Mouse (Mus musculus): Measurements from ENCODE around the gene Ehbp1.

Ehbp1 gene

GRCm38 (mm10) chr11:22194607-22195006 is 147.5 kb downstream of the Ehbp1 start:
- no peak for DNase-seq

- no peak for DNase-seq
Measured at GRCm38 (mm10) chr11:22190576-22190975, 151.5 kb downstream of the Ehbp1 start.

GRCm38 (mm10) chr11:22189970-22190369 is 152.1 kb downstream of the Ehbp1 start:
- DNase-seq: no peak

- DNase-seq: no peak
Measured at GRCm38 (mm10) chr11:22181530-22182501, 160.3 kb downstream of the Ehbp1 start.

- DNase-seq: no peak
Measured at GRCm38 (mm10) chr11:22180146-22180545, 161.9 kb downstream of the Ehbp1 start.

GRCm38 (mm10) chr11:22178569-22178968 is 163.5 kb downstream of the Ehbp1 start:
- no peak for DNase-seq

- no peak for DNase-seq
Measured at GRCm38 (mm10) chr11:22174311-22174710, 167.8 kb downstream of the Ehbp1 start.

- DNase-seq: no peak
Measured at GRCm38 (mm10) chr11:22170962-22171638, 171.0 kb downstream of the Ehbp1 start.

GRCm38 (mm10) chr11:22157882-22158281 is 184.2 kb downstream of the Ehbp1 start:
- no peak for DNase-seq

GRCm38 (mm10) chr11:22156182-22156581 is 185.9 kb downstream of the Ehbp1 start:
- no peak for DNase-seq

- DNase-seq: no peak
Measured at GRCm38 (mm10) chr11:22155366-22156095, 186.6 kb downstream of the Ehbp1 start.

- no peak for DNase-seq
Measured at GRCm38 (mm10) chr11:22154501-22155294, 187.4 kb downstream of the Ehbp1 start.

GRCm38 (mm10) chr11:22140737-22141136 is 201.4 kb downstream of the Ehbp1 start:
- no peak for DNase-seq

GRCm38 (mm10) chr11:22138466-22138865 is 203.6 kb downstream of the Ehbp1 start:
- DNase-seq: no peak

GRCm38 (mm10) chr11:22125188-22125587 is 216.9 kb downstream of the Ehbp1 start:
- no peak for DNase-seq

- DNase-seq: no peak
Measured at GRCm38 (mm10) chr11:22118853-22119252, 223.2 kb downstream of the Ehbp1 start.

GRCm38 (mm10) chr11:22112161-22112560 is 229.9 kb downstream of the Ehbp1 start:
- DNase-seq: no peak

- DNase-seq: no peak
Measured at GRCm38 (mm10) chr11:22089346-22089745, 252.7 kb downstream of the Ehbp1 start.

- DNase-seq: no peak
Measured at GRCm38 (mm10) chr11:22063352-22063751, 278.7 kb downstream of the Ehbp1 start.

GRCm38 (mm10) chr11:22061660-22062059 is 280.4 kb downstream of the Ehbp1 start:
- DNase-seq: no peak

GRCm38 (mm10) chr11:22057538-22057937 is 284.6 kb downstream of the Ehbp1 start:
- DNase-seq: no peak

GRCm38 (mm10) chr11:22055908-22056307 is 286.2 kb downstream of the Ehbp1 start:
- no peak for DNase-seq

Data from spleen, adult 18-20 months (tissue).